Mouse (Mus musculus): Measurements from ENCODE around the gene Tspo2. TPM values are rescaled to one million over a fixed set of nuclear protein-coding genes. Genes with fewer than 3 reads are reported as not detected.
"Not testable (repeated sequence)": the region's sequence is repeated elsewhere in the genome, so short reads cannot be mapped to it uniquely, and the experiment has no call there.

Gene Tspo2
- polyA plus RNA-seq (2015; fragmentation: Nextera tagmentation; extraction: Ambion mirVana): 0.17 TPM in 1 of 2 replicates, not detected in the other

DNA sequence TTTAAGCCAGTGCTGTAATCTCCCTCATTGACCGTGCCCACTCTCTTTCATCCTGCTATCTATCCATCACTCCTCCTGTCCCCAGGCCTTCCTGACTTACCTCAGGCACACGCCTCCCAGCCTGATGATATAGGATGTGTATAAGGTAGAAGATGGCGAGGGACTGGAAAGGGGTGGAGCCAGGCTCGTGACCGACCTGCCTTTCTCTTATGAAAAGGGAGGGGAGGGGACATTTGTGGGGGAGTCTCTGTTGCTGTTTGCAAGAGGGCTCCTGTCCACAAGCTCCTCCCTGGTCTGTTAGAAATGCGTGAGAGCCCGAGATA, at the start of gene Tspo2:
TSS of gene Tspo2 (minus strand) at position 170 of the 323 bp plus-strand sequence.
- DNase-seq (ENCODE audit: low spot score): no peak

DNA sequence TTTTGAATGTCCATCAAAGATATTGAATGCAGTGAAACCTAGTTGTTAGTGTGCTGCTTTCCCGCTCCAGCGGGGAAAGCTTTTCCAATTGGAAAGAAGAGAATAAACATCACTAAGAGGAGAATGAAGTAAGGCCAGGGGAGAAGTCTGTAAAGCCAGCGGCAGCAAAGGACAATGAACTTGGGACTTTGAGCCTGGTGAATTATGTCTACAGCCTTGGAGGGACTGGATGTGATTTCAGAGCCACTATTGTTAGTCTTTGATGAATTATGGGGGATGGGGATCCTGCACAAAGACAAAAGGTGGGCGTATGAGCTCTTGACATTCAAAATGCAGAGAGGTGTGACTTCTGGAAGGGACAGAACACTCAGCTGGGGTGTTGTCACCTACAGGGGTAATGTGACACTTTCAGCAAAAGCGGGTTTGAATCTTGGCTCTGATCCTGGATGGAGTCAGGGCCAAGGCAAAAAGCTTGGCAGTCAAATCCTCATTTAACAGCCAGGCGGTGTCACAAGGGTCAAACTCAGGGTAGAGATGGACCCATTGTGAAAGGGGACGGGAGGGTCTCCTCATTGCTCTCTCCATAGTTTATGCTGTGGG, 49.6 kb upstream of the Tspo2 start:
- DNase-seq (ENCODE audit: low spot score): no peak

DNA sequence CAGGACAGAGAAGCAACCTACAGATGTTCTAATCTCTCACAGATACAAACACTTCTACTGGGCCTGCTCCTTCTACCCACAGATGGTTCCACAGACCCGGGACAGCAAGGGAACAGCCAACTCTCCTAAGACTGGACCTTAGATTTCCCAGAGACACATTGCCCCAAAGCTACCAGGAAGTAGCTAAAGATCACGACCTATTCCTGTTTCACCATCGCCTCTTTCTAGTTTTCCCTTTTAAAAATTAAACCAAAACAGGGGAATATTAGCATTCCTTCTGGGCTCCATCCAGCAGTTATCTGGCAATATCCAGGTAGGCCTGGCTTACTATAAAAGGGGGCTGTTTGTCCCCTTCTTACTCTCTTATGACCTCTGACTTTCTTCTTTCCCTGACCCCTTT, 46.7 kb upstream of the Tspo2 start:
- DNase-seq (ENCODE audit: low spot score): no peak

DNA sequence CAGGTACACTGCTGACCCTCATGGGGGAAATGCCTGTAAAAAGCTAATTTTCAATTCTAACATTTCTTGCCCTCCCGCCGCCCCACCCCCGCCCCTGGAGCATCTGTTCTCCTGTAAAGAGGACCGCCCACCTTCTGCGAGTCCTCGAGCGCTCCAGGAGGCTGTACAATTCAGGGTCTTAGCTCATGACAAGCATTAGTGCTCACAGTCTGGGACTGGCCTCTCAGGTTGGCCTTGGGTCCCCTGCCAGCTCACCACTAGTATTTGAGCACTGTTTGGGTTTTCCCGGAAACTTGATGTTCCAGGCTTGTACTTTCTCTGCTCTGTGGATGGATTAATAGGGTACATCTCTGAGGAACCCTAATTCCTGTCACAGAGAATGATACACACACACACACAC, 42.7 kb upstream of the Tspo2 start:
- no peak for DNase-seq (ENCODE audit: low spot score)

DNA sequence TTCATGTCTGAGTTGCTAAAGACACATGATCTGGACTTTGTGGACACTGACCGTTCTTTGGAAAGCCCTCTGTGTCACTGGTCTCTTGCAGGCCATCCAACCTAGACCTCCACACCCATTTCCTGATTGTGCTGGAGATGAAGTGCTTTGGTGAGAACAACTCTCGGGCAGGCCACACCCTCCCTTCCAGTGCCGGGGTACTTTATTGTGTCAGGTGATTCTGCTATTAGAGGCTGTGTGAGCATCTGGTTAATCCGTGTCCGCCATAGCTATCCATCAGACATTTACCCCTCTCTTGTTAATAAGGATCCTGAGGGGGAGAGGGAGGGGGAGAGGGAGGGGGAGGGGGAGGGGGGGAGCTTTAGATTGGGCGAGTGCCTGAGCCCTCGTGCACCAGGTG, 42.3 kb upstream of the Tspo2 start:
- DNase-seq (ENCODE audit: low spot score): no peak

DNA sequence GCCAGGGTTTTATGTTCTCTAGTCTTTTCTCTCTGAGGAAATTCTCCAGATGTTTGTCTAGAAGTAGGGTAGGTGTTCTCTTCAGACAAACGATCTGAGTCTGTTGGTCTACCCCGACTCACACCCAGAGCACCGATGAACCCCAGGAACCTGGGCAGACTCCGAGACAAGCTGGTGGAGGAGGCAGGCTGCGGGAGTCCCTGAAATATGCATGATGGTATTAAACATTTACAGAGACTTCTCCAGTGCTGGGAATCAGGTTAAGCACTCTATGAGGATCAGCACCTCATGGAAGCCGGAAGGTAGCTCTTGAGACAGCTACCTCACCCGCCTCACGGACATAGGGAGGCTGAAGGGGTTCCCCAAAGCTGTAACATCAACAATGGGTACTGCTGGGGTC, 41.3 kb upstream of the Tspo2 start:
- DNase-seq (ENCODE audit: low spot score): no peak

DNA sequence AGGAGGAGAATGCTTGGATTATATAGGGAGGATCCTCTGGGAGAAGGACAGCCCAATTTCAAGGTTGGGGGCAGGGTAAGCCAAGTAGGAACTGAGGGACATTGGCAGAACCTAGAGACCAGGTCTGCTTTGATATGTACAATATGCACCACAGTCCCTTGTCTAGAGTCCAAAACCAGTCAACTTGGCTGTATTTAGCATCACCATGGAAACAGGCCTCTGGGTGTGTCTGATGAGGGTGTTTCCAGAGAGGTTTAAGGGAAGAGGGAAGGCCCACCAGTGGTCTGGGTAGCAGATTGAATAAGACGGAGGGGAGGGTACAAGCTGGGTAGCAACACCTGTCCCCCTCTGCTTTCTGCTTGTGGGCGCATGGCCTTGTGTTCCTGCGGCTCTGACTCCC, 38.1 kb upstream of the Tspo2 start:
- no peak for DNase-seq (ENCODE audit: low spot score)

DNA sequence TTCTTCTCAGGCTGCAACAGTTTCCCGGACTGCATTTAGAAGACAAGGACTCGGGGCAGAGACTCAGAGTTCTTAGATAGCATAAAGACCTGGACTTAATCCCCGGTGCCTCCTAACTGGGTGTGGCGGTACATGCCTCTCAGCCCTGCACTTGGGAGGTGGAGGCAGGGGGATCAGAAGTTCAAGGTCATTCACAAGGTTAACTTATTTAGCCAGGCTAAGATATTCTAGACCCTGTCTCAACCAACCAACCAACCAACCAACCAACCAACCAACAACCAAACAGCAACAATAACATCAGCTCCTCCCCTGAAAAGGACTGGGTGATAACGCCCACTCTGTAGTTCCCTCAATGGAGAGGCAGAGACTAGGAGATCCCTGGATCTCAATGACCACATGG, 32.9 kb upstream of the Tspo2 start:
- no peak for DNase-seq (ENCODE audit: low spot score)

DNA sequence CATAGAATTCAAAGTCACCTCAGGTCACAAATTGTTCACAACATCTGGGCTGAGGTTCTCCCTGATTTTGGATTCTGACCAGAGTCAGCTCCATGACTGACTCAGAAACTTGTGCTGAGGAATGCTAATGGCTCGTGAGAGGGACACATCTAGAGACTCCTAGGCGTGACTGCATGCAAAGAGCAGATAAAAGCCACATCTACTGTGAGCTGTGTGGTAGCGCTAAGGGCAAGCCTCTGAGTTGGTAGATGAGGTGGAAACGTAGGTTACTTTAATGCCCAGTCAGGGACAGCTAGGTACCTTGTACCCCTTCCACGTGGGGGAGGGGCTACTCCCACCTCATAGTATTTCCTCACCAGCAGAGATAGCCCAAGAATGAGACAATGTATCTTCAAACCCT, 32.4 kb upstream of the Tspo2 start:
- DNase-seq (ENCODE audit: low spot score): no peak

DNA sequence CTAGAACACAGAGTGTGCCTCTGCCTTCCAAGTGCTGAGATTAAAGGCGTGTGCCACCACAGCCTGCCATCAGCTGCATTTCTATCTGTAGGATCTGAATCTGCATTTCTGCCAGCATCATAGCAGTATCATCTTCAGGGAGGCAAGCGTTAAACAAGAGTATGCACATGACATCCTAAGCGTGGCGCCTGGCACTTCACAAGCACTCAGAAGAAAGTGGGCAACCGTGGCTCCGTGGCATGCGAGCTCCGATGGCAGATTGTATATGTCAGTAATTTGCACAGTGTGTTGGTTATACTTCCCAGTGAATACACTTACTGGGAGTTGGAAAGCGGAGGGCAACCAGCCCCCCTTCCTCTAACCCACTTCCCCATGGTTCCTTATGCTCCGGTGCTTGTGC, 28.6 kb upstream of the Tspo2 start:
- DNase-seq (ENCODE audit: low spot score): no peak

DNA sequence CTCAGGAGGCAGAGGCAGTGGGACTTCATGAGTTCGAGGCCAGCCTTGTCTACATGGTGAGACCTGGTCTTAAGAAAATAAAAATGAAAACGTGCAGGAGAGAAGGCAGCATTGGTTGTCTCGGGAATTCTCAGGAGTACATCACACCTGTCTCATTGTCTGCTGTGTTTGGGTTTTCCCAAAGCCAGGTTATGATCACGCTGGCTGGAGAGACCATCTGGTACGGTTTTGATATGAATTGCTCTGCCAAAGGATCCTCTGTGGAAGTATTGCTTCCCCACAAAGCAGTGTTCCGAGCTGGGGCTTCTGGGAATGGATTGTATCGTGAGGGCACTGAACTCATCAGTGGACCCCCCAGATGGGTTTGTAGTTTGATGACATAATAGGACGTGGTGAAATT, 24.1 kb upstream of the Tspo2 start:
- DNase-seq (ENCODE audit: low spot score): no peak

DNA sequence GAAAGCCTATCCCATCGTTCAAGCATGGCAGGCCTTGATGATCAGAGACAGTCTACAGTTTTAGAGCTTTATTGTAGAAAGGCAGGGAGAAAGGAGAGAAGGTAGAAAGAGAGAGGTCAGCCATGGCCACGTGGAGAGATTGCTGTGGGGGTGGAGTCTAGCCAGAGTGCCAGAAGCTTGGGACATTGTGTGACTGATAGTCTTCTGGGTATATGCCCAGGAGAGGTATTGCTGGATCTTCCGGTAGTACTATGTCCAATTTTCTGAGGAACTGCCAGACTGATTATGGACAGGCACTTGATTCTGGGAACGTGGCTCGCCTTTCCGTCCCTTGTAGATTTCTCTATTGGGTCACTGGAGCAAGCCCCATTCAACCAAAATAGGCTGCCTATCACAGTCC, 23.0 kb upstream of the Tspo2 start:
- not testable (repeated sequence) for DNase-seq (ENCODE audit: low spot score)

DNA sequence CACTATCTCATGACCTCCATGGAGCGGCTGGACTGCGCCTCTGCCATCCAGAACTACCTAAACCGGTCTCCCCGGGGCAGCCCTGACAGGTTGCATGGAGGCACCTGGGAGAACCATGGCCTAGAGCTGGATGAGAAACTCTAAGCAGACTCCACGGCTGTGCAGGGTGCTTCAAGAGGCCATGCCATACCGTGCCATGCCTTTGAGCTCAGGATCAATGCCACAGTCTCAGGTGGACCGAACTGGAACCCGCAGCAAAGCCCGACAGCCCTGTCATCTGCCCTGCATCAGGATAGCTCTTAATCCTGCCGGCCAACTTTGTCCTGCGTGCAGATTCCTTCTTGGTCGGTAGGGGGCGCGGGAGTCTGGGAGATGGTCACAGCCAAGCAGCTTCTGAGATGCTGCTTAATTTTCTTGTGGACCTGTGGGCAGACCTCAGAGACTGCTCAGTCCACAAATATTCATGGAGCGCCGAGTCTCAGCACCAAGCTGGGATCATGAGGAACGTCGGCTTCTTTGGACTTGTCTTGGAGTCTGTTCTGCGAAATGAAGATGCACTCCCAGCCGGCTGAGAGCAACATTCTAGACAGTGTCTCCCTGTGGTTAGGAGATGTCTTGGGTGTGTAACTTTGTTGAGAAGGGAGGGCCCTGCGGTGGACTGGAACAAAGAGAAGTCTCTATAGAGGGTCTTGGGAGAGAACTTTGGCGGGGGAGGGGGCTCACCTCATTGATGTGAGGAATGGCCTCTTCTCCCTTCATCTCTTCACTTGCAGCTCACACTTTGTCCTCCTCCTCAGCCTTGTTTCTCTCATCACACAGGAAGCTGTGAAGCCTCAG, 16.3 kb upstream of the Tspo2 start:
- peak; percentile 80 for DNase-seq (ENCODE audit: low spot score)

DNA sequence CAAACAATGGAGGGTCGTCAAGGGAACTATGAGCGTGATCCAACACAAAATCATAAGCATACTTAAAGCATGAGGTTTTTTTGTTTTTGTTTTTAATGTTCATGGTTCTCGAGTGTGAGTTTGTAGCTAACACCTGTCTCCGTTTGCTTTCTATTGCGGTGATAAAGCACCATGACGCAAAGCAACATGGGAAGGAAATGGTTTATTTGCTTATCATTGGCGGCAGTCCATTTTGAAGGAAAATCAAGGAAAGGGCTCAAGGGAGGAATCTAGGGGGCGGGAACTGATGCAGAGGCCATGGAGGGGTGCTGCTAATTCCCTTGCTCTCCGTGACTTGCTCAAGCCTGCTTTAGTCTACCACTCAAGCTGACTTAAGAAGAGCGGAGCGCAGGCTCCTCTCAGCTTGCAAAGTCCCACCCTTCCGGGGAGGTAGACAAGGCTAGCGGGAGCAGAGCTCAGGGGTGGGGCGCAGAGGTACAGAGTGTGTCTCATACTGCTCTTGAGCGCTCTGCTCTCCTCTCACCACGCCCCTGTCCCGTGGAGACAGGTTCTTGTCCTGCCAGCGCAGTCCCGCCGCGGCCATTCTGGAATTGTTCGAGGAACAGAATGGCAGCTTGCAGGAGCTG, 15.6 kb upstream of the Tspo2 start:
- peak; percentile 44 for DNase-seq (ENCODE audit: low spot score)

DNA sequence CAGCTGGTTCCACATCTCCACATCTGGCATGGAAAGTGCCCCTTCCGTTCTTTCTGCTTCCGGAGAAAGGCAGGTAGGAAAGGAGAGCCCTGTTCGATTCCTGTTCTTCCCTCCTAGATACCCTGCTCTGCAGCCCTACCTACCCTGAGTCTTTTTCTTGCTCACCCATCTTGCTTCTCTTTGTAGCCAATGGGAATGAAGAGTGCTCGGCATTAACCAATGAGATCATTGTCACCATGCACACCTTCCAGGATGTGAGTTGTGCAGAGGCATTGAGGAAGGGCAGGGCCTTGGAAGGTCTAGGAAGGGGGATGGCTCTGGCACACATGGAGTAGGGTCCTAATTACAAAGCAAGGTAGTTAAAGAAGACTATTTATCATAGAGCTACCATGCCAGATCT, 12.1 kb upstream of the Tspo2 start:
- DNase-seq (ENCODE audit: low spot score): no peak

DNA sequence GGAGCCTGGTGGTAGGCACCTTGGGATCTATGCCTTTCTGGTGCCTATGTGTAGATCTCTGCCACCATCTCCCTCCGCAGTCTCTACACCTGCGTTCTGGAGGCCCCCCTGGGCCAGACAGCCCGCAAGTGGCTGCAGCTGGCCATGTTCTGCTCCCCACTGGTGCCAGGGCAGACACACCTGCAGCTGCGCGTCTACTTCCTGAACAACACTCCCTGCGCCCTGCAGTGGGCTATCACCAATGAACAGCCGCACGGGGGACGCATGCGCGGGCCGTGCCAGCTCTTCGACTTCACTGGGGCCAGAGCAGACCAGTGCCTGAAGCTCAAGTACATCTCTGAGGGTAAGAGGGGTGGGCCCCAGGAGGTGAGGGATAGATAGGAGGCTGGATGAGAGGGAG, 10.8 kb upstream of the Tspo2 start:
- DNase-seq (ENCODE audit: low spot score): peak; percentile 85

DNA sequence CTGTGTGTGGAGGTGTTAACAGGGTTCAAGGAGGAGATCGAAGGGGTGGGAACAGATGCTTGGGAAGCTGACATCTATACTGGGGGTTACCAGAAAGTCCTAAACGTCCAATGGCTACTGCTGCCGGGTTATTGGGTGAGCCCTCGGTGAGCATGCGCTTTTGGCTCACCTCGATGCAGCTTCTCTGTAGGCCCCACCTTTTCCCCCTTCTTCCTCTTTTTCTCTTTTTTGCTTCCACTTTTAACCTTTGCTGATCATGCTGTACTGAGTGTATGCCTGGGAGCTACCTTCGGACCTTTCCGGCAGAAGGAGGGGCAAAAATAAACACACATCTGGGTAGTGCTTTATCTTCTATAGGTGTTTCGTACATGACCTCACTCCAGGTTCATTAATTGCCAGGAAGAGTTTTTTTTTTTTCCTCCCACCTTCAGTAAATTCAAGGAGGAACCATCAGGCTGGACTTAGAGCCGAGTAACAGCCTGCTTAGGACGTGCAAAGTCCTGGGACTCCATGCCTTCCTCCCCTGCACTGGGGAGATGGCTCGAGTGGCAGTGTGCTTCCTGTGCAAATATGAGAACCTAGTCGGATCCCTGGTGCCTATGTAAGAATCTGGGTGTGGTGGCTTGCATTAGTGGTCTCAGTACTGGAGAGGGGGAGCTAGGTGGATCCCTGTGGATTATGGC, 6.8 kb upstream of the Tspo2 start:
- DNase-seq (ENCODE audit: low spot score): no peak

DNA sequence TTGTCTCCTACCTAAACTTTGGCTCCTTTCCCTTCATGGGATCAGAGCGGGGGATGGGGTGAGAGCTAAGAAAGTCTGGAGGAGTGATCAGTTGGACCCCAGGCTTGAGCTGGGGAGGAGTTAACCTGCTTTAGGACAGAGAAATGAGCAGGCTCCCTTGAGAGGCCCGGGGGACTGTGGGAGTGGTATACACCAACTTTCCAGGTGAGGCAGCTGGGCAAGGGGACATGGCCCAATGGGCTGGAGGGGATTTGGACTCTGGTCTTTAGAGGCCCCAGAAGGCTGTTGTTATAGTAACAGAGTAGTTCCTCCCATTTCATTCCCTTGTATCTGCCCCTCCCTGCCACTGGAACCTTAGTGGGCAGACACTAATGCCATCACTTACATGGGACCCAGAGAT, 4.6 kb upstream of the Tspo2 start:
- no peak for DNase-seq (ENCODE audit: low spot score)

DNA sequence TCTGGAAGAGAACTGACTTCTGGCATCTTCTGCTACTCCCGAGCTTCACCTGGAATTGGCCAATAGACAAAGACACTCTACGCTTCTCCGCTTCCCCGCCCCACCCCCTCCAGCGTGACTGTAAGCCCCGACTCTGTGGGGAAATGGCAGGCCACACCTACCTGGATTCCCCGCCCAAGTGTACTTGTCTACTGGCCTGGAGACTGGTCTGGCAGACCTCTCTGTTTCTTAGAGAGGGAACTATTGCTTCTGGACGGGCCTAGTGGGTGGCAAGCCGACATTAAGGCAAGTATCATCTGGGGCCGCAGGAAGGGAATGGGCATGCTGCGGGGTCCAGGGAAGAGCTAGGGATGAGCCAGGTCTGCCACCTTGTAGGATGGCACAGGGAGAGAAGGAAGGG, 3.4 kb upstream of the Tspo2 start, which contains the start of gene Unc5cl:
TSS of gene Unc5cl (plus strand) at position 214 of the 400 bp plus-strand sequence.
- DNase-seq (ENCODE audit: low spot score): no peak

DNA sequence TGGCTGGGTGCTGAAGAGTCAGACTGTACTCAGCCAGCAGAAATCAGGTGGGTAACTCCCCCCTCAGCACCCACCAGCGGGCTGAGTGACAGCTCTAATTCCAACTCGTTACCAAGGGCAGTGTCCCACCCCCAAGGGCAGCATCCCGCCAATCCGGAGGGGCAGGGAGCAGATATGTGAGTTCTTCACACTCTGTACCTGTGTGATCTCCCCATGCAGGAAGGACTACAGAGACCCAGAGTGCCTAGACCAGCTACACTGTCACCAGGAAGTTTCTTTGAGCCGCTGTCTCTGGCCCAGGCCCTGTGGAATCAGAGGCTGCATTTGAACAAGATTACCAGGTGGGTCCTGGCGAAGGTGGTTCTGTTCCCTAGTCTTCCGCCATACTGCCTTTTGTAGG, 2.9 kb upstream of the Tspo2 start:
- DNase-seq (ENCODE audit: low spot score): no peak

DNA sequence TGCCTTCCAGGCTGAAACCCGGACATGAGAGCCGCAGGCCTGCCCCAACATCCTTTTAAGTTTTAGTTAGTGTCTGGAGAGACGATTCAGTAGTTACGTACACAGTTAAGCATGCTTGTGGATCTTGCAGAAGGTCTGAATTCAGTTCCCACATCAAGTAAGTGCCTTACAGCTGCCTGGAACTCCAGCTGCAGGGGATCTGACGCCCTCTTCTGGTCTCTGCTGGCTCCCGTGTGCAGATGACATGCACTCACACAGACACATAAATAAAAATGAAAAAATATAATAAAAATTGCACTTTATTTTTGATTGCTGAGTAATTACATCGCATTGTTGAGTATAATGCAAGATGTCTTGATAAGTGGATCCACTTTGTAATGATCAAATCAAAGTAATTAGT, 2.2 kb upstream of the Tspo2 start:
- DNase-seq (ENCODE audit: low spot score): no peak

Measured in thymus, postnatal 0 days (tissue).